17 mouse cellular contexts compared by ENCODE assay signal in genomic region chr3:81045344-81046050, GRCm38 (mm10). TPM values are rescaled to one million over a fixed set of nuclear protein-coding genes. Genes with fewer than 3 reads are reported as not detected.
A peak's percentile ranks its signal among the peaks of the same experiment; 100 is the strongest.
DNase-seq lines count a peak whose midpoint lies in the region; ATAC-seq and TF ChIP-seq lines count a peak whose summit lies in the region.
"Had no signal": no experiment of that assay in that cellular context is flagged by ENCODE, and none has a peak within 500 bp of the region (broad histone marks: within the 10 kb centered on the region; RNA-seq: fewer than 3 reads in every experiment).

No protein-coding gene starts in this region.

- WGBS in kidney, embryonic 15.5 days: 55% methylated on average over 5 of the region's 5 CpGs
- WGBS in forebrain, embryonic 13.5 days: 56% methylated on average over 5 of the region's 5 CpGs
- WGBS in hindbrain, embryonic 15.5 days: 43% methylated on average over 5 of the region's 5 CpGs
- WGBS in neural tube, embryonic 12.5 days: 34% methylated on average over 5 of the region's 5 CpGs
- WGBS in intestine, postnatal 0 days: 66% methylated on average over 5 of the region's 5 CpGs

- H3K4me1 ChIP-seq in kidney, embryonic 15.5 days: peaks cover 22% of the 10 kb centered on the region
- H3K4me1 ChIP-seq in forebrain, embryonic 13.5 days: peaks cover 32% of the 10 kb centered on the region
- H3K4me1 ChIP-seq in hindbrain, embryonic 15.5 days (replicated peaks): peaks cover 6% of the 10 kb centered on the region
- peaks cover 9% of the 10 kb centered on the region; the same call in 1 of the 2 replicates for H3K4me1 ChIP-seq in neural tube, embryonic 12.5 days
- H3K4me1 ChIP-seq in intestine, postnatal 0 days (replicated peaks; ENCODE audit: control insufficient read depth, insufficient read depth, low read length): no peaks in the 10 kb centered on the region
- H3K4me1 ChIP-seq: liver, embryonic 15.5 days had no signal

- no peak overlapping the region for H3K4me3 ChIP-seq in kidney, embryonic 15.5 days (replicated peaks)
- H3K4me3 ChIP-seq in forebrain, embryonic 13.5 days: no peak overlapping the region
- no peak overlapping the region for H3K4me3 ChIP-seq in hindbrain, embryonic 15.5 days
- H3K4me3 ChIP-seq in neural tube, embryonic 12.5 days: no peak overlapping the region
- H3K4me3 ChIP-seq in intestine, postnatal 0 days (ENCODE audit: low read depth, low read length): no peak overlapping the region
- H3K4me3 ChIP-seq: gastrocnemius, adult 2 months; liver, embryonic 15.5 days had no signal

- no peak overlapping the region for H3K4me2 ChIP-seq in kidney, embryonic 15.5 days
- no peak overlapping the region for H3K4me2 ChIP-seq in forebrain, embryonic 13.5 days
- no peak overlapping the region for H3K4me2 ChIP-seq in hindbrain, embryonic 15.5 days
- H3K4me2 ChIP-seq in neural tube, embryonic 12.5 days (replicated peaks): 0 out of 2 replicates have a peak overlapping the region, but pooled peaks have one; percentile 9
- no peak overlapping the region for H3K4me2 ChIP-seq in intestine, postnatal 0 days (replicated peaks; ENCODE audit: low read depth)
- H3K4me2 ChIP-seq: liver, embryonic 15.5 days had no signal

- TF ChIP-seq CTCF in intestine, postnatal 0 days (IDR thresholded peaks at IDR 0.05; ENCODE audit: low read depth): no peak

- no peak overlapping the region for H3K9ac ChIP-seq in kidney, embryonic 15.5 days
- no peak overlapping the region for H3K9ac ChIP-seq in forebrain, embryonic 13.5 days
- H3K9ac ChIP-seq in hindbrain, embryonic 15.5 days: no peak overlapping the region
- no peak overlapping the region for H3K9ac ChIP-seq in neural tube, embryonic 12.5 days
- H3K9ac ChIP-seq in intestine, postnatal 0 days (ENCODE audit: low read depth, low read length): no peak overlapping the region
- H3K9ac ChIP-seq: liver, embryonic 15.5 days had no signal

- no peaks in the 10 kb centered on the region for H3K27me3 ChIP-seq in kidney, embryonic 15.5 days
- H3K27me3 ChIP-seq in forebrain, embryonic 13.5 days: no peaks in the 10 kb centered on the region
- no peaks in the 10 kb centered on the region for H3K27me3 ChIP-seq in hindbrain, embryonic 15.5 days
- no peaks in the 10 kb centered on the region for H3K27me3 ChIP-seq in neural tube, embryonic 12.5 days (replicated peaks)
- no peaks in the 10 kb centered on the region for H3K27me3 ChIP-seq in intestine, postnatal 0 days (replicated peaks; ENCODE audit: control insufficient read depth, insufficient read depth, low read length)
- H3K27me3 ChIP-seq: liver, embryonic 15.5 days; Patski had no signal

- H3K27ac ChIP-seq in kidney, embryonic 15.5 days: no peak overlapping the region
- no peak overlapping the region for H3K27ac ChIP-seq in forebrain, embryonic 13.5 days
- no peak overlapping the region for H3K27ac ChIP-seq in hindbrain, embryonic 15.5 days (replicated peaks)
- H3K27ac ChIP-seq in neural tube, embryonic 12.5 days: no peak overlapping the region
- no peak overlapping the region for H3K27ac ChIP-seq in intestine, postnatal 0 days (ENCODE audit: low read depth, low read length)
- H3K27ac ChIP-seq: gastrocnemius, adult 2 months; liver, embryonic 15.5 days; stomach, postnatal 0 days had no signal

- peak; percentile 49; the same call in 1 of the 2 replicates for ATAC-seq in kidney, embryonic 15.5 days (replicated peaks; ENCODE audit: low FRiP score)
- peak; percentile 67 for ATAC-seq in forebrain, embryonic 13.5 days
- ATAC-seq in hindbrain, embryonic 15.5 days (ENCODE audit: low FRiP score, low read depth): peak; percentile 63; the same call in 1 of the 2 replicates
- peak; percentile 69 for ATAC-seq in neural tube, embryonic 12.5 days (ENCODE audit: low FRiP score, low read depth)
- ATAC-seq in intestine, postnatal 0 days: no peak
- ATAC-seq: Patski had no signal

- no peaks in the 10 kb centered on the region for H3K36me3 ChIP-seq in kidney, embryonic 15.5 days
- H3K36me3 ChIP-seq in forebrain, embryonic 13.5 days (ENCODE audit: poor library complexity, severe bottlenecking): no peaks in the 10 kb centered on the region
- H3K36me3 ChIP-seq in hindbrain, embryonic 15.5 days: no peaks in the 10 kb centered on the region
- no peaks in the 10 kb centered on the region for H3K36me3 ChIP-seq in neural tube, embryonic 12.5 days
- no peaks in the 10 kb centered on the region for H3K36me3 ChIP-seq in intestine, postnatal 0 days (ENCODE audit: control insufficient read depth, insufficient read depth)
- H3K36me3 ChIP-seq: liver, embryonic 15.5 days had no signal

- DNase-seq in kidney, postnatal 25 days: no peak
- DNase-seq in natural killer cell, adult 2 months (ENCODE audit: low spot score in 2 of 2): no peak
- DNase-seq: B cell, adult 2 months; cerebellum, postnatal 14 days; gastrocnemius, adult 2 months; heart, postnatal 14 days; kidney, adult 18-20 months; right cerebral cortex, postnatal 14 days; thymus, postnatal 14 days had no signal

- no peaks in the 10 kb centered on the region for H3K9me3 ChIP-seq in kidney, embryonic 15.5 days (replicated peaks)
- no peaks in the 10 kb centered on the region for H3K9me3 ChIP-seq in forebrain, embryonic 13.5 days (replicated peaks)
- H3K9me3 ChIP-seq in hindbrain, embryonic 15.5 days: no peaks in the 10 kb centered on the region
- no peaks in the 10 kb centered on the region for H3K9me3 ChIP-seq in neural tube, embryonic 12.5 days
- H3K9me3 ChIP-seq in intestine, postnatal 0 days (ENCODE audit: control insufficient read depth): no peaks in the 10 kb centered on the region
- H3K9me3 ChIP-seq: liver, embryonic 15.5 days had no signal

RNA-seq across cellular contexts. Expression of gene Pdgfc, which starts 9.3 kb away (rescaled TPM):
- 30.2 and 30.9 TPM in 2 replicates for polyA plus RNA-seq in kidney, embryonic 15.5 days (2015; fragmentation: Nextera tagmentation; extraction: Ambion mirVana)
- 7.5 and 7.6 TPM in 2 replicates for polyA plus RNA-seq in forebrain, embryonic 13.5 days (2015; fragmentation: Nextera tagmentation; extraction: Ambion mirVana)
- polyA plus RNA-seq in hindbrain, embryonic 15.5 days (2015; fragmentation: Nextera tagmentation; extraction: Ambion mirVana): 5.8 and 6.6 TPM in 2 replicates
- 10.4 and 10.5 TPM in 2 replicates for polyA plus RNA-seq in neural tube, embryonic 12.5 days (2016; fragmentation: Nextera tagmentation; extraction: Ambion mirVana)
- 5.7 and 6.1 TPM in 2 replicates for polyA plus RNA-seq in intestine, postnatal 0 days (2015; fragmentation: Nextera tagmentation; extraction: Ambion mirVana)
